Mouse (Mus musculus) spleen, adult 2 months (tissue): Measurements from ENCODE around the gene Nrip2.

ENCODE experiments used
- CTCF ChIP-seq: fragments of 200-500 bp; IDR thresholded peaks from 2 replicates; pipeline ENCODE4 v1.5.1; 2011; ENCODE audit warnings: mild to moderate bottlenecking, inconsistent platforms; ENCODE audit not compliant: insufficient read depth, insufficient read length, insufficient replicate concordance; ENCODE audit errors: extremely low read depth
- POLR2A ChIP-seq: fragments of 200-500 bp; IDR thresholded peaks from 2 replicates; pipeline ENCODE4 v1.6.1; 2011; ENCODE audit warnings: low read depth, low read length, inconsistent platforms

GRCm38 (mm10) chr6:128440238-128440637, 41.1 kb downstream of the Nrip2 start:
- TF ChIP-seq CTCF (no peak), POLR2A (no peak)
